Mouse (Mus musculus) lung, postnatal 0 days (tissue): ENCODE data around the gene Sh3pxd2a.

Experiments used
- CTCF ChIP-seq: IDR thresholded peaks from 2 replicates; pipeline ENCODE4 v1.5.1; 2016; ENCODE audit warnings: antibody characterized with exemption, mild to moderate bottlenecking
- EP300 ChIP-seq: IDR thresholded peaks from 2 replicates; pipeline ENCODE4 v1.6.1; 2016; ENCODE audit warnings: antibody characterized with exemption, mild to moderate bottlenecking, control low read depth

DNA sequence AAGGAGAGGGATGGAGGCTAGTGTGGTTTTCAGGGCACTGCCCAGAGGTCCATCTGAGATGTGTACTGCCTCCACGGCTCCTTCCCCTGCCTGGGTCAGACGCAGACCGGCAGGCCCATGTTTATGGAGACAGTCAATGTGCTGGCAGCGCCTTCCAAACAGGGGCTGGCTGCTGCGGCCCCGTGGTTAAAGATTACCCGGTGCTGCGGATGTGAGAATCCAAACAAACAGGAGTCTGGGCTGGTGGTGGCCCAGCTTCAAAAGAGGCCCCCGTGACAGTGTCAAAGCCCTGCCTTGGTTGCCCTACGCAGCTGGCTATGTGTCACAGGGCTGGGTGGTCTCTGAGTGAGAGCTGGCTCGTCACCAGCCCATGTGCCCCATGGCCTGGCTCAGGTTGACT lies 216.4 kb downstream of the Sh3pxd2a start:
- TF ChIP-seq CTCF (no peak), EP300 (no peak)
